Mouse (Mus musculus) cerebellum, adult (tissue): Measurements from ENCODE around the gene Cyp11a1.

Source experiments
- ATAC-seq: cut with Nextera tagmentation; 2 replicates; pipeline ENCODE4 v1.9.2; 2017; ENCODE audit warnings: mild to moderate bottlenecking, moderate library complexity, mixed read lengths; ENCODE audit not compliant: insufficient number of reproducible peaks, low FRiP score, low TSS enrichment

The Cyp11a1 gene

GRCm38 (mm10) chr9:58038500-58039168 is 32.4 kb downstream of the Cyp11a1 start:
- ATAC-seq, result no peak

- ATAC-seq, result no peak
Measured at GRCm38 (mm10) chr9:58040977-58041376, 34.8 kb downstream of the Cyp11a1 start.

GRCm38 (mm10) chr9:58042391-58042790 is 36.2 kb downstream of the Cyp11a1 start:
- no peak for ATAC-seq

DNA sequence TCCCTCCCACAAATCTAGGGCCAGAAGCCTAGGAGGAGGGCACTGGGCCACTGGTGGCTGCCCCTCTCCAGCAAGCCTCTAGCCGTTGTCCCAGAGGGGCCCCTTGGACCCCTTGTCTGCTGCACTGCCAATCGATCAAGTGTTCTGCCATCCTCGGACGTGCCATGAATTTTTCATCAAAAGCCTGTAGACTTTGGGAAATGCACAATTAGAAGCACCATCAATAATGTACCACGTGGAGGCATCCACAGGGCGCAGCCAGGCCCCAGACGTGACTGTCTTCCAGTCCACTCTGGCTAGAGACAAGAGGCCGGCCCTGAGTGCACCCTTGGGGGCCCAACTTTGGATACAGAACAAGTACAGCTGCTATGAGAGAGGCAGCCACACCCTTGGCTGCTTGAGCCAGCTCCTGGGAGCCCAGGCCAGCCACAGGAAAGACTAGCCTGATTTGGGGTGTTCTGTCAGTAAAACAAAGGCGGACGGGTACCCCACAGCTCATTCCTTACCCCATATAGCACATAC is 37.3 kb downstream of the Cyp11a1 start:
- no peak for ATAC-seq

GRCm38 (mm10) chr9:58044828-58045227 is 38.6 kb downstream of the Cyp11a1 start:
- ATAC-seq, result no peak

DNA sequence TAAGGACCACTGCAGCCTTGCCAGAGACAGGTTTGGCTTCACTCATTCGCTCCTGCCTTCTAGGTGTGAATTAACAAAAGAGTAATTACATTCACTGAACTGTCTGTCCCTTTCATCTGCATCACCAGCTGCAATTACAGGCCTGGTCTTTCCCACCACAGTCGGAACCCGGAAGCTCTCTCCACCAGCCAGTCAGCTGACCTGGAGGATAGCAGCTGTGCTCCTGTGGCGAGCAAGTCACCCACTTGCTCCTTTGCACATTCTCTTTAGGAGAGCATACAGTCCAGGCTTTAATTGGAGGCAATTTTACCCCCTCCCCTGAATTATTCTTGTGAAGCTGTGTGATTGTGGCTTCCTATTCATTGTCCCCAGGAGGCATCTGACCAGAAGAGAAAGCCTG is 39.4 kb downstream of the Cyp11a1 start:
- ATAC-seq, result no peak

DNA sequence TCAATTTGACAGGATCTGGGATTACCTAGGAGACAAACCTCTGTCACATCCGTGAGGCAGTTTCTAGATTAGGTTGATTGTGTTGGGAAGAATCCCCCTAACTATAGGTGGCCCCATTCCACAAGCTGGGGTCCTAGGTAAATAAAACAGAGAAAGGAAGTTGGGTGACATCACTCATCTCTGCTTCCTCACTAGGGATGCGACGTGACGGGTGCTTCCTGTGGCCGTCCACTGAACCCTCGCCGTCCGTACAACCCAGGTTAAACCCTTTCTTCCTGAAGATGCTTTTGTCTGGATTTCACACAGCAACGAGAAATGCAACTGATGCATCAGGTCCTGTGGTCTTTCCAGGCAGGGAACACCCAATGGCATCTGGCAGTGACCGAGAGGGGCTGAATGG is 40.9 kb downstream of the Cyp11a1 start:
- ATAC-seq, result no peak

DNA sequence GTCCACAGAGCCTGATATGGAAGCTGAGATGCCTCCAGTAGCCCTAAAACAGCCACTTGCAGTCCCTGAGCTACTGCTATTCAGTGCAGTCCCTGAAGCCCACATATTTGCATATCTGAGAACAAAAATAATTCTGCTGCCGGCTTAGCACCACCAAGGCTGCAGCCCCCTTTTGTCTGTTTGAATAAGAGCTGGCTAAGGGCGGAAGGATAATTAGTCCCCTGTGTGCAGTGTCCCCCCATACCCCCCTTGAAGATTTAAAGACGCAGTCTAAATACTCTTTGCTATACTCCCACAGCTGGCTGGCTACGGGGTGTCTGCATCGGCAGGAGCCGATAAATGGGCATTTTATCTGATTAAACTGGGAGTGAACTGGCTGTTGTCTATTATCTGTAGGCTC is 42.4 kb downstream of the Cyp11a1 start:
- no peak for ATAC-seq

DNA sequence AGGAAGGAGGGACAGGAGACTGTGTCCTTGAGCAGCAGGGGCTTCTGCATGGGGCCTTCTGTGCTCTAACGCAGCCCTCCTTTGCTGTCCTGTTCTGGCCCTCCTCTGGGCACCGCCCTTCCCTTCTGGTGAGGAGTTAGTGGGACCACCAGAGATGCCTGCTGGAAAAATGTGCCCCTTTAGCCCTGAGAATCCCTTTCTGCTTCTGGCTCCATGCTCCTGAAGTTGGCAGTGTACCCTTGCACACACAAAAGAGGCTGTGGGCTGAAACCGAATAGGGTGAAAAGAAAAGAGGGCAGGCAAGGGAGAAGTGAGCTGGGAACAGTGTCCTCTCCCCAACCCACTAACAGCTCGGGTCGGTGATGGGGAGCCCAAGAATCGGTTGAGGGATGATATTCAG is 43.0 kb downstream of the Cyp11a1 start:
- no peak for ATAC-seq

- no peak for ATAC-seq
Measured at GRCm38 (mm10) chr9:58049861-58050260, 43.6 kb downstream of the Cyp11a1 start.

DNA sequence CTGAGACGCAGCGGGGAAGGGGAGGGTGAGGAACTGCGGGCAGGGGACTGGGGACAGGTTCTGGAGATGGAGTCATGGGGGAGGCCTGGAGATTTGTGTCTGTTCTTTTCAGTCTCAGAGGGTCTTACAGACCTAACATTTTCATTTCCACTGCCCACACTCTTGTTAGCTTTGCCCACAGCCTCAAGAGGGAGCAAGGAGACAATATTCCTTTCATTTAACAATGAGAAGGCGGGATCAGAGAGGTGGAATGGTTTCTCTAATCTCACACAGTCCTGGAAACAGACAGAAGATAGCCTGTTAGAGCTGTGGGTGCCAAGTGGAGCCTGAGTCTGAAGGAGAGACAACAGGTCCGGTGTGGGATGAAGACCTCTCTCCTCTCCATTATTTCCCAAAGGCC is 45.7 kb downstream of the Cyp11a1 start:
- no peak for ATAC-seq

GRCm38 (mm10) chr9:58053102-58053501 is 46.9 kb downstream of the Cyp11a1 start:
- peak; percentile 46; the same call in 1 of the 2 replicates for ATAC-seq

DNA sequence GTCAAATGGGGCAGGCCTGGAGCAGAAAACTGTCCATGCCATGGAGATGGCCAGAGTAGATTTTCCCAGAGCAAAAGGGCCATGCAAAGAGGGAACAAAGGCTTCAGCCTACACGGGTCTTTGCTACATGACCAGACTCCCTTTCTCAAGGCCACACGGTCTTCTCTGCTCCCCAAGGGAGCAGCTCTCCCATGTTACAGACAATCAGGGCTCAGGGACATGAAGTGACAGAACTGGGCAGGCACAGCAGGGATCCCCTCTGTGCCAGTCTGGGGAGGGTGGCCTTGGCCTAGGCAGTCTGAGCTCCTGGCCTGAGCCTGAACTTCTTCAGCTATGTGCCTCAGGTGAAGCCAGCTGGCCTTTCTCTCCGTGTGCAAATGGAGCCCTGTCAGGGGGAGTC is 47.3 kb downstream of the Cyp11a1 start:
- no peak for ATAC-seq

DNA sequence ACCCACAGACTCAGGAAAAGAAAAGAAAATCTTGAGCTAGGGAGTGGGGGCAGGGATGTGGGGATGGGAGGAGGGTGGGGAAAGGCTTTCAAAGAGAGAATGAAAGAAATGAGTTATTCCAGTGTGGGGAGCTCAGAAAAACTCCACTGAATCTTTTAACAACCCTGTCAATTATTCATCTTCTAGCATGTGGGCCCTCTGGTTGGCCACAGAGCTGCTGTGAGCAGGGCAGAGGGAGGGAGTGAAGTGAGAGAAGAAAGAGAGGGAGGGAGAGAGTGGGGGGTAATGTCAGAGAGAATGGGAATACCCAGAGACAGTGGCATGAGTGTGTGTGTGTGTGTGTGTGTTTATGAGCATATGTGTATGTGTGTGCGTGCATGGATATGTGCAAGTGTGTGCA is 47.8 kb downstream of the Cyp11a1 start:
- no peak for ATAC-seq

DNA sequence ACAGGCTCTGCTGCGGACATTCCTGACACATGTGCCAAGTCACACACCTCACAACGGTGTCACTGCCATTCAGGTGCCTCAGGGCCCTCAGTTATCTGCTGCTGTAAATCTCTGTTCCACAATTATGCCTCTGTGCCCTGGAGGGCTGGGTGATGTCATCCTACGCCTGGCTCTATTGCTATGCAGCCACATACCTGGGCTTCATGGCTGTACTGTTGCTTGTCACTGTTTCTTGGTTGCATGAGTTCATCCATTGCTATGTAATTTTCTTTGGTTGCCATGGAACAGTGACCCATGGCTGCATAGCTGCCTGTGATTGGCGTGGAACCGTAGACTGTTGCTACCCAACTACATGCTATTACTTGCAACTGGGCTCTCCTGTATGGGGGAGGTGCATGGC is 49.5 kb downstream of the Cyp11a1 start:
- no peak for ATAC-seq

DNA sequence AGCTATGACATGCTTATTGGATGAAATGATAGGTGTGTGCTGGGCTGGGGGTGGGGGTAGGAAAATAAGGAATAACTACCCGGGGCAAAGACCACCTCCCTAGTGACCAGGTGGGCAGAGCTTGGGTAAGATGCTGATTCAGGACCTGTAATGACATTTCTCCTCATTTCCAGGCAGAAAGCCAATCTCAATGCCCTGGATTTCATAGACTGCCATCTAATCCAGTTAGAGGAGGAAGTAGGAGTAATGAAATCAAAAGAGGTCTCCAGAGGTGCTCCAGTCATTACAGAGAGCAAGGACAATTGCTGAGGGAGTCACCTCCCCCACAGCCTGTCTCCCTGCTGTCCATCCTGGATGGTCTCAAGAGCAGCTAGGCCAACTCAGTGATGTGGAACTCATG is 53.7 kb downstream of the Cyp11a1 start:
- no peak for ATAC-seq

DNA sequence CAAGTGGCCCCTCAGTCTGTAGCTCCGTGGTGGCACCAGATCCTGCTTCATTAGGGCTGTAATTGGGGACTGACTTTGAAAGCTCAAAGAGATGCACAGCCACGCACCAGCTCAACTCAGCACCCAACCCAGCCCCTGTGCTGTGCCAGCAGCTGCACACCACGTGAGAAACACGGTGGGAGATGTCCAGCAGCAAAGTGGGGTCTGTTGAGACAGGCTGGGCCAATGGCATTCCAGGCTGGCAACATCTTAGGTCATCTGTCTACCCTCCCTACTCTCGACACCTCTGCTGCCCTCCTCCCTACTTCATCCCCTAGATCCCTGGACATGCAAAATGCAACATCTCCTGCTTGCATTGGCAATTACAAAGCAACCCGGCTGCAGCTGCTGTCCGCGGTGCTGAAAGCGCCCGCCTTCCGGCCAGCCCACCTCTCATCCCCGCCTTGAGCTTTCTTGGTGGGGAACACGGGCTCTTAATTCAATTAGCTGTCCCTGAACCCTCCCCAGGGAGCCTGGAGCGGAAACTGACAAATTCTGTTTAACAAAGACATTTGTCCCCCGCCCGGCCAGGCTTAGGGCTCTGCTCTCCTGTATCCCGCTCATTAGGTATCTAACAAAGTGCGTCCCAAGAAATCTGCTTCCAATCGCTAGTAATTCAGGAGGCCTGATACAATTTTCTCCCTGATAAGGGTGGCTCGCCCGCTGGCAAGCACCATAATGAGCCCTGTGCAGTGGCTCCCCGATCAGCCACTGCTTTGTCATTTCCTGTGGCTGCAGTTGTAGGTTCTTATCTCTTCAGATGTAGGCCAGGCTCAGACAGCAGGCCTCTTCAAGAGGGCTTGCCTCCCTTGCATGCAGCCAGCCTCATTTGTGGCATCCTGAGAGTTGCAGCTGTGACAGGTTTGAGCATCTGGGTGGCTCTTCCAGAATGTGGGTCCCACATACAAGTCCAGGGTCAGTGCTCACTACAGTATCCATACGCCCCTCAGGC is 54.8 kb downstream of the Cyp11a1 start:
- ATAC-seq, result no peak

GRCm38 (mm10) chr9:58063531-58063930 is 57.3 kb downstream of the Cyp11a1 start, which contains the start of gene Stra6:
Gene Stra6, plus strand, starts transcription at chr9:58063788.
- no peak for ATAC-seq

DNA sequence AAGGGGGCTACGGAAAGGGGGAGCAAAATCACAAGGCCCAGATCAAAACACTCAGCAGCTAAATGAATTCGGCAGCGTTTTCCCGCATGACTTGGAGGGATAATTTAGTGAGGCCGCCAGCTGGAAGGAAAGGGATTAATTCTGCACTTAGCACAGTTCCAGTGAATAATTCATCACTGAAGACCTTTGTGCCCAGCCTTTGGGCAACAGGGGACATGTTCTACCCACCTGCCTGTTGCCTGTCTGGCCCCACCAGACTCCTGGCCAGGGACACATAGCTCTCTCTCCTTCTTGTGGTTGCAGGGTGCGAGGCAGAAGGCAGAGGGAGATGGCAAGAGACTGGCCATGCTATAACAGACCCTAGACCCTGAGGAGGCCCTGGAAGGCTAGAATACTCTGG is 59.3 kb downstream of the Cyp11a1 start:
- no peak for ATAC-seq

DNA sequence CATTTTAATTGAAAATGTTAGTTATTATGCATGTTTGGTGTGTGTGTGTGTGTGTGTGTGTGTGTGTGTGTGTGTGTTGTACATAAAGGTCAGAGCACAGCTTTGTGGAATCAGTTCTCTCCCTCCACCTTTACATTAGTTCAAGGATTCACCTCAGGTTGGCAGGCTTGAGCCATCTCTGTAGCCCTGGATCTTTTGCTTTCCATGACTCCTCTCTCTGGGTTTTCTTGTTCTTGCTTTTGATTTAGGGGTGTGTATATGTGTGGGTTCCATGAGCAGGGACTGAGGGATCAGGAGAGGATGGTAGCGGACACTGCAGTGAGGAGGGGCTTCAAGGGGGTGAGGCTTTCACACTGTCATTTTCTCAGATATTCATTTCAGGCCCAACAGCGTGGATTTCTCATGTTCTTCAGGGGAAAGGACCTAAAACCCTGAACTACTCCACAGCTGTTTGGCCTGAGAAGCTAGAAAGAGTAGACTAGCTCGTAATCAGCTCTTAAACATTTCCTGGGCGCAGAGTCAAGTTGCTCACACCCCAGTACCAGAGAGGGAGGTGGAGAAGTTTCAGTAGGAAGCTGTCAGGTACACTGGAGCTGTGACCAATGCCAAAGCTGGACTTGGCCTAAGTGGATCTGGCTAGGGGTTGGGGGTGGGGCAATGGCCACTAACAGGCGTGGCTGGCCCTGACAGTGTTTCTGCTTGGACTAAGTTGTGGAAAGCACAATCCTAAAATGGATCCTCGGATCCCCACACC is 59.9 kb downstream of the Cyp11a1 start:
- no peak for ATAC-seq

DNA sequence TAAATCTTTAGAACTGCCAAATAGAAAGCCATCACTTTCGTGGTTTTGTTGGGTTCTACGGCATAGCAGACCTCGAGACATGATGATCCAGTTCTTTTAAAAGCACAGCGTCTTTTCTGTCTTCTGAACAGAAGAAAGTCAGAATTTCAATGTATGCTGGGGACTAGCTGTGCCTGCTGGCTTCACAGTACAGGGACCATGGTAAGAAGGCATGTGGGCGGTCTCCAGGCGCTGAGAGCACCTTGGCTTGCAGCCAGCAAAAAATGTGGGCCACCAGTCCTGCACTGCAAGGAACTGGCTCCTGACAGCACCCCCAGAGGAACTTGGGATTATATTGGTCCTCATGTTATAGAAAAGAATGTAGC is 60.5 kb downstream of the Cyp11a1 start:
- ATAC-seq, result 0 out of 2 replicates have a peak, but pooled peaks have one; percentile 15
